Mouse (Mus musculus): ENCODE results near the gene Alk. TPM values are rescaled to one million over a fixed set of nuclear protein-coding genes. Genes with fewer than 3 reads are reported as not detected.

Gene Alk
- total and polyA plus RNA-seq, 3 experiments: not detected

DNA sequence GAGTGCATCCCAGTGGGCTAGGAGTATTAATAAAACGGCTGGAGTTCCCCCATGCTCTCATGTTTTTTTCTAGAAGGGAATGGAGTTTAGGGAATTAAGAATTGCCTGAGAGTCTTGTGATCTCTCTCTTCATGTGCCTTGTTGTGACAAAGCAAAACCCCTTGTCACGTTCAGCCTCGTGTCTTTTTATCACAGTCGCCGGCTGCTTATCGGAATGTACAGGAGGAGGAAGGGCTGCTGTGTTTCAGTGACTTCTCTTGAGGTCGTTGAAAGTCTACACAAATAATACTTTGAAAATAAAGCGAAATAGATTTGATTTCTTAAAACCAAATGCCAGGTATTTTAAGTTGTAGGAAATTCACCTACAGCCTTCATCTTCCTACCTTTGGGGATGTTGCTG lies 740.4 kb downstream of the Alk start:
- Histone ChIP-seq H3K9me3 (replicated peaks; ENCODE audit: insufficient read depth, low read length) (no peaks in the 10 kb centered on the region), H3K27ac (ENCODE audit: control insufficient read depth, low read depth, low read length) (no peak overlapping the region), H3K79me2 (ENCODE audit: control insufficient read depth, insufficient read depth, low read length, poor library complexity) (no peaks in the 10 kb centered on the region), H3K27me3 (ENCODE audit: control insufficient read depth in 1 of 2, insufficient read depth in 2 of 2, low read length in 2 of 2) (no peaks in the 10 kb centered on the region), H3K9ac (ENCODE audit: control insufficient read depth, low read depth, low read length, poor library complexity, severe bottlenecking) (no peak overlapping the region), H3K36me3 (ENCODE audit: control insufficient read depth in 1 of 2, insufficient read depth in 2 of 2, low read length in 2 of 2) (no peaks in the 10 kb centered on the region), H3K4me1 (ENCODE audit: control insufficient read depth in 1 of 2, insufficient read depth in 2 of 2, low read length in 2 of 2) (no peaks in the 10 kb centered on the region), H3K4me3 (ENCODE audit: control insufficient read depth in 1 of 2, insufficient read depth in 1 of 2, low read depth in 2 of 2, low read length in 2 of 2) (no peak overlapping the region)
- TF ChIP-seq MEF2A (IDR thresholded peaks at IDR 0.05; ENCODE audit: extremely low read depth, insufficient replicate concordance, low read depth, low read length, poor library complexity, severe bottlenecking) (no peak), ETS1 (IDR thresholded peaks at IDR 0.05; ENCODE audit: low read depth, low read length) (no peak), KAT2A (conservative IDR thresholded peaks at IDR 0.05; ENCODE audit: low read depth, low read length) (no peak), NRF1 (IDR thresholded peaks at IDR 0.05; ENCODE audit: insufficient read depth, low read depth, low read length, poor library complexity, severe bottlenecking) (no peak), POLR2AphosphoS2 (IDR thresholded peaks at IDR 0.05; ENCODE audit: low read length) (no peak), MAZ (IDR thresholded peaks at IDR 0.05; ENCODE audit: low read depth, low read length) (no peak), SMC3 (IDR thresholded peaks at IDR 0.05; ENCODE audit: low read depth, low read length) (no peak), E2F4 (IDR thresholded peaks at IDR 0.05; ENCODE audit: borderline replicate concordance, low read depth, low read length) (no peak), TCF12 (IDR thresholded peaks at IDR 0.05; ENCODE audit: low read depth, low read length) (no peak), GATA1 (IDR thresholded peaks at IDR 0.05; ENCODE audit: low read depth, low read length) (no peak)
- no peak for DNase-seq (ENCODE audit: low read depth, low spot score)

DNA sequence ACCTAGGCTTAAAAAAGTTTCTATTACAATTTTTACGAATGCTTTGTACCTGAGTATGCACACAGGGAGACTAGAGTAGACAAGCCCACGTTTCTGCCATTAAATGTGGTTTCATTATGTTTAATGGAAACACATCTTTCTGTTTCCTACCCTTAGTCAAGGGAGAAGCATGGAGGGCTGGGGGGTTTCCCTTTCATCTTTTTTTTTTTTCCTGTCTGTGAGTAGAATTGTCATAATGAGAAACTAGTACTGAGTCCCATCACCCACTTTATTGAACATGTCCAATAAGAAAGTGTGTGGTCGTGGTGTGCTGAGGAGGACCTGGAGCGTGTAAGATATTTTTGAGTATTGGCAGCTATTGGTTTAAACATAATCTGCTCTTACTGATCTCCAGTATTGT lies 741.5 kb downstream of the Alk start:
- no peak for DNase-seq (ENCODE audit: low read depth, low spot score)
- Histone ChIP-seq H3K4me1 (ENCODE audit: control insufficient read depth in 1 of 2, insufficient read depth in 2 of 2, low read length in 2 of 2) (no peaks in the 10 kb centered on the region), H3K9ac (ENCODE audit: control insufficient read depth, low read depth, low read length, poor library complexity, severe bottlenecking) (no peak overlapping the region), H3K36me3 (ENCODE audit: control insufficient read depth in 1 of 2, insufficient read depth in 2 of 2, low read length in 2 of 2) (no peaks in the 10 kb centered on the region), H3K4me3 (ENCODE audit: control insufficient read depth in 1 of 2, insufficient read depth in 1 of 2, low read depth in 2 of 2, low read length in 2 of 2) (no peak overlapping the region), H3K27ac (ENCODE audit: control insufficient read depth, low read depth, low read length) (no peak overlapping the region), H3K79me2 (ENCODE audit: control insufficient read depth, insufficient read depth, low read length, poor library complexity) (no peaks in the 10 kb centered on the region), H3K27me3 (ENCODE audit: control insufficient read depth in 1 of 2, insufficient read depth in 2 of 2, low read length in 2 of 2) (no peaks in the 10 kb centered on the region), H3K9me3 (replicated peaks; ENCODE audit: insufficient read depth, low read length) (no peaks in the 10 kb centered on the region)
- TF ChIP-seq ETS1 (IDR thresholded peaks at IDR 0.05; ENCODE audit: low read depth, low read length): no peak

DNA sequence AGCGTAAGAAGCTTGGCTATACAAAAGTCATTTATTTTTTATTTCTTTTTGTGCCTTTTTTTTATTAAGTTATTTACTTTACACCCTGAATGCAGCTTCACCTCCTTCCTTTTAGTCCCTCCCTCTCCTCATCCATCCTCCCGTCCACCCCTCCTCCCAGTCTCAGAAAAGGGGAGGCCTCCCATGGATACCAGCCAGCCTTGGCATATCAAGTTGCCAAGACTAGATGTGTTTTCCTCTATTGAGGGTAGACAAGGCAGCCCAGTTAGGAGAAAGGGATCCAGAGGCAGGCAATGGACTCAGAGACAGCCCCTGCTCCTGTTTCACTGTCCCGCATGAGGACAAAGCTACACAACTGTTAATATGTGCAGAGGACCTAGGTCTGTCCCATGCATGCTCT lies 742.2 kb downstream of the Alk start:
- no peak overlapping the region for H3K9ac ChIP-seq (ENCODE audit: control insufficient read depth, low read depth, low read length, poor library complexity, severe bottlenecking)
- H3K27me3 ChIP-seq (ENCODE audit: control insufficient read depth in 1 of 2, insufficient read depth in 2 of 2, low read length in 2 of 2): no peaks in the 10 kb centered on the region
- H3K27ac ChIP-seq (ENCODE audit: control insufficient read depth, low read depth, low read length): no peak overlapping the region
- no peaks in the 10 kb centered on the region for H3K9me3 ChIP-seq (replicated peaks; ENCODE audit: insufficient read depth, low read length)
- H3K4me3 ChIP-seq (ENCODE audit: control insufficient read depth in 1 of 2, insufficient read depth in 1 of 2, low read depth in 2 of 2, low read length in 2 of 2): no peak overlapping the region
- no peak for DNase-seq (ENCODE audit: low read depth, low spot score)
- H3K4me1 ChIP-seq (ENCODE audit: control insufficient read depth in 1 of 2, insufficient read depth in 2 of 2, low read length in 2 of 2): no peaks in the 10 kb centered on the region
- no peaks in the 10 kb centered on the region for H3K79me2 ChIP-seq (ENCODE audit: control insufficient read depth, insufficient read depth, low read length, poor library complexity)
- TF ChIP-seq CHD1 (IDR thresholded peaks at IDR 0.05; ENCODE audit: low read depth, low read length) (no peak), USF1 (IDR thresholded peaks at IDR 0.05; ENCODE audit: low read depth, low read length) (no peak), MAFK (IDR thresholded peaks at IDR 0.05; ENCODE audit: borderline replicate concordance, low read depth, low read length) (no peak), JUND (IDR thresholded peaks at IDR 0.05; ENCODE audit: low read depth, low read length) (no peak), ETS1 (IDR thresholded peaks at IDR 0.05; ENCODE audit: low read depth, low read length) (no peak), POLR2AphosphoS5 (IDR thresholded peaks at IDR 0.05; ENCODE audit: borderline replicate concordance, low read depth, low read length) (no peak), POLR2A (IDR thresholded peaks at IDR 0.05; ENCODE audit: control insufficient read depth in 1 of 2, insufficient read depth in 1 of 2, low read depth in 1 of 2, low read length in 2 of 2, poor library complexity in 1 of 2) (no peak), ZC3H11A (IDR thresholded peaks at IDR 0.05; ENCODE audit: low read depth, low read length) (no peak), MXI1 (IDR thresholded peaks at IDR 0.05; ENCODE audit: low read depth, low read length) (no peak), SMC3 (IDR thresholded peaks at IDR 0.05; ENCODE audit: low read depth, low read length) (no peak), SIN3A (IDR thresholded peaks at IDR 0.05; ENCODE audit: low read length) (no peak), NRF1 (IDR thresholded peaks at IDR 0.05; ENCODE audit: insufficient read depth, low read depth, low read length, poor library complexity, severe bottlenecking) (no peak), UBTF (IDR thresholded peaks at IDR 0.05; ENCODE audit: borderline replicate concordance, insufficient read depth, low read depth, low read length) (no peak), ZNF384 (IDR thresholded peaks at IDR 0.05; ENCODE audit: low read depth, low read length) (no peak)
- H3K36me3 ChIP-seq (ENCODE audit: control insufficient read depth in 1 of 2, insufficient read depth in 2 of 2, low read length in 2 of 2): no peaks in the 10 kb centered on the region

All from MEL (cell line).